Mouse (Mus musculus) erythroblast, embryonic 14.5 days (primary cell): ENCODE measurements around the gene Tmc2.

Experiments
- GATA1 ChIP-seq: IDR thresholded peaks from 2 replicates; pipeline ENCODE4 v1.6.1; 2012; ENCODE audit warnings: low read length, inconsistent platforms, mixed read lengths
- TAL1 ChIP-seq: IDR thresholded peaks from 3 replicates; pipeline ENCODE4 v1.6.1; 2012; ENCODE audit warnings: low read length, inconsistent platforms, mixed read lengths

DNA sequence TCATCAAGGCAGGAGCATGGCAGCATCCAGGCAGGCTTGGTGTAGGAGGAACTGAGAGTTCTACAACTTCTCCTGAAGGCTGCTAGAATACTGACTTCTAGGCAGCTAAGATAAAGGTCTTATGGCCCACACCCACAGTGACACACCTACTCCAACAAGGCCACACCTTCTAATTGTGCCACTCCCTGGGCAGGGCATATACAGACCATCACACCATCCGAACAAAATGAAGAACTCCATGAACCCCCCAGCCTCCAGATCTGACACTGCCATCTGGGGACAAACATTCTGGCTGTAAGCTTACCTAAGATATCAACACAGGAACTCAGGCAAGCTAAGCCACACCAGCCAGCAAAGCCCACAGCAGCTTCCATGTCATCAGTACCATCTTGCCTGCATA, 70.5 kb downstream of the Tmc2 start:
- TF ChIP-seq GATA1, result no peak; the same call in 1 of the 2 replicates
- peak; percentile 23; the same call in 1 of the 3 replicates for TF ChIP-seq TAL1
